Mouse (Mus musculus) forebrain, postnatal 0 days (tissue): ENCODE measurements around the gene Zfp106. TPM values are rescaled to one million over a fixed set of nuclear protein-coding genes. Genes with fewer than 3 reads are reported as not detected.

Source experiments
- ATAC-seq: fragments of 200-750 bp; cut with Nextera tagmentation; 2 replicates; pipeline ENCODE4 v1.8.0; 2017; ENCODE audit warnings: mild to moderate bottlenecking, moderate library complexity
- DNase-seq: peaks from one replicate; pipeline ENCODE4 v3.0.0-alpha.2; 2015
- H3K27ac ChIP-seq: fragments of 300-500 bp; sonication (generic); 2 replicates; pipeline ENCODE4 v1.5.1; 2014; ENCODE audit warnings: low read depth, mild to moderate bottlenecking, antibody characterized with exemption, low read length, moderate library complexity, mixed read lengths
- H3K27me3 ChIP-seq: fragments of 300-500 bp; sonication (generic); 2 replicates; pipeline ENCODE4 v1.6.1; 2014; ENCODE audit warnings: mild to moderate bottlenecking, low read length, mixed read lengths; ENCODE audit not compliant: insufficient read depth
- H3K36me3 ChIP-seq: fragments of 300-500 bp; sonication (generic); 2 replicates; pipeline ENCODE4 v1.6.1; 2014; ENCODE audit warnings: mild to moderate bottlenecking, moderate library complexity; ENCODE audit not compliant: insufficient read depth
- H3K4me1 ChIP-seq: fragments of 300-500 bp; sonication (generic); 2 replicates; pipeline ENCODE4 v1.6.1; 2014; ENCODE audit warnings: antibody characterized with exemption; ENCODE audit not compliant: insufficient read depth
- H3K4me2 ChIP-seq: fragments of 300-500 bp; sonication (generic); 2 replicates; pipeline ENCODE4 v1.6.1; 2014; ENCODE audit warnings: low read depth, mild to moderate bottlenecking, moderate library complexity
- H3K4me3 ChIP-seq: fragments of 300-500 bp; sonication (generic); 2 replicates; pipeline ENCODE4 v1.5.1; 2014; ENCODE audit warnings: low read depth, low read length, mixed read lengths
- H3K9ac ChIP-seq: fragments of 300-500 bp; sonication (generic); 2 replicates; pipeline ENCODE4 v1.6.1; 2014; ENCODE audit warnings: mild to moderate bottlenecking
- H3K9me3 ChIP-seq: fragments of 300-500 bp; sonication (generic); 2 replicates; pipeline ENCODE4 v1.6.1; 2016; ENCODE audit warnings: low read length
- CTCF ChIP-seq: sonication (generic); IDR thresholded peaks from 2 replicates; pipeline ENCODE4 v1.5.1; 2016; ENCODE audit warnings: antibody characterized with exemption, control low read depth, low read depth
- WGBS: fragments of 180-500 bp; shearing (Covaris S2); extraction: QIAGEN DNeasy Blood & Tissue Kit; methylation state at CpG from one replicate; pipeline ENCODE4 v1.1.7; 2014; 5-methylcytosine and 5-hydroxymethylcytosine counted together
- polyA plus RNA-seq: library from polyadenylated mRNA; unstranded; fragments of >200 nt; fragmentation: Nextera tagmentation; extraction: Ambion mirVana; gene quantifications from 2 replicates; pipeline ENCODE4 v1.2.1, GENCODE M21; 2015
- total RNA-seq: library from RNA; depleted of rRNA; stranded (reverse); fragments of >200 nt; gene quantifications from 2 replicates; pipeline ENCODE4 v1.2.3, GENCODE M21; 2014

Zfp106 gene
- total and polyA plus RNA-seq, 2 experiments from 2014 or later = 40.4 to 70.5 TPM

DNA sequence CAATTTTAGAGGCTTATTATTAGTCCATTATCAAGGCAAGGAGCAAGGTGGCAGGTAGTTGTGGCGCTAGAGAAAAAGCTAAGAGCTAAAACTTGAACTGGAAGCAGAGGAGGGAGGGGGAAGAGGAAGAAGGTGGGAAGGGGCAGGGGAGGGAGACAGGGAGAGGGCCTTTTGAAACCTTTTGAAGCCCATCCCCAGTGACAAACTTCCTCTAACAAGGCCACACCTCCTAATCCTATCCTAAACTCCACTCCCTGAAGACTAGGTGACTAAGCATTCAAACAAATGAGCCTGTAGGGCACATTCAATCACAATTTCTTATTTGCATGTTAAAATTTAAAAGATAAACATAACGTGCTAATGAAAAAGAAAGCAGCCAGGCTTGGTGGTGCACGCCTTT is 4.8 kb downstream of the Zfp106 start:
- H3K4me2 ChIP-seq = no peak overlapping the region
- no peak overlapping the region for H3K4me3 ChIP-seq
- DNase-seq = no peak
- H3K9ac ChIP-seq = no peak overlapping the region
- no peak overlapping the region for H3K27ac ChIP-seq
- H3K36me3 ChIP-seq = peaks cover 11% of the 10 kb centered on the region; the same call in 1 of the 2 replicates
- H3K27me3 ChIP-seq = no peaks in the 10 kb centered on the region
- ATAC-seq = no peak
- peaks cover 7% of the 10 kb centered on the region; the same call in 1 of the 2 replicates for H3K4me1 ChIP-seq
- H3K9me3 ChIP-seq = no peaks in the 10 kb centered on the region
- TF ChIP-seq CTCF = no peak
- 97% methylated on average over 3 of the region's 3 CpGs for WGBS

GRCm38 (mm10) chr2:120556868-120557267 is 6.8 kb downstream of the Zfp106 start:
- Histone ChIP-seq H3K27ac (no peak overlapping the region), H3K4me3 (no peak overlapping the region), H3K4me2 (no peak overlapping the region), H3K9ac (no peak overlapping the region), H3K27me3 (no peaks in the 10 kb centered on the region), H3K4me1 (no peaks in the 10 kb centered on the region), H3K36me3 (peaks cover 20% of the 10 kb centered on the region), H3K9me3 (no peaks in the 10 kb centered on the region)
- no peak for DNase-seq
- 75% methylated on average over 3 of the region's 3 CpGs for WGBS
- TF ChIP-seq CTCF = no peak
- ATAC-seq = no peak

DNA sequence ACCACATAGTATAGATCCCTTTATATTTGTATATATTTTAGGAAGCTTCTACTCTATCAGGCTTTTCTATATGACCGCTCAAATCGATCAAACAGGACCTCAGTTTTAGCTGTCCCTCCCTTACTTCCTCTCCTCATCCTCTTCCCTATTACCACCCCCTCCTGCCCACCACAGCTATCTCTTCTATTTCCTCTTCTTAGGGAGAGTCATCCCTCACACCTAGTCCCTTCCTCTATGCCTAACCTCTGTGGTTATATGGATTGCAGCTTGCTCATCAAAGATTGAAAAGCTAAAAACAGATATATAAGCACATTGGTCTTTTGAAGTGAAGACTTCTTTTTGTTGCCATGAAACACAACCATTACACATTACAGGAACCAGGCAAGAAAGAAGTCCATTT is 18.9 kb downstream of the Zfp106 start:
- 98% methylated on average over 2 of the region's 2 CpGs for WGBS

GRCm38 (mm10) chr2:120539778-120540208 is 23.9 kb downstream of the Zfp106 start:
- 3% methylated on average over 1 of the region's 1 CpGs for WGBS
- Histone ChIP-seq H3K4me2 (no peak overlapping the region), H3K9ac (no peak overlapping the region), H3K36me3 (peaks cover 13% of the 10 kb centered on the region), H3K9me3 (no peaks in the 10 kb centered on the region), H3K27me3 (no peaks in the 10 kb centered on the region), H3K27ac (peak overlapping the region; percentile 57), H3K4me3 (no peak overlapping the region), H3K4me1 (peaks cover 3% of the 10 kb centered on the region; the same call in 1 of the 2 replicates)
- peak; percentile 85 for DNase-seq
- no peak for TF ChIP-seq CTCF
- peak; percentile 96 for ATAC-seq

More for the DNA sequence above, 18.9 kb downstream of the Zfp106 start:
- no peak overlapping the region for H3K4me2 ChIP-seq
- DNase-seq (no peak), ATAC-seq (no peak)
- no peak overlapping the region for H3K27ac ChIP-seq
- H3K9me3 ChIP-seq = no peaks in the 10 kb centered on the region
- peaks cover 3% of the 10 kb centered on the region; the same call in 1 of the 2 replicates for H3K4me1 ChIP-seq
- H3K4me3 ChIP-seq = no peak overlapping the region
- peaks cover 9% of the 10 kb centered on the region; the same call in 1 of the 2 replicates for H3K36me3 ChIP-seq
- no peak overlapping the region for H3K9ac ChIP-seq
- TF ChIP-seq CTCF = no peak
- no peaks in the 10 kb centered on the region for H3K27me3 ChIP-seq

DNA sequence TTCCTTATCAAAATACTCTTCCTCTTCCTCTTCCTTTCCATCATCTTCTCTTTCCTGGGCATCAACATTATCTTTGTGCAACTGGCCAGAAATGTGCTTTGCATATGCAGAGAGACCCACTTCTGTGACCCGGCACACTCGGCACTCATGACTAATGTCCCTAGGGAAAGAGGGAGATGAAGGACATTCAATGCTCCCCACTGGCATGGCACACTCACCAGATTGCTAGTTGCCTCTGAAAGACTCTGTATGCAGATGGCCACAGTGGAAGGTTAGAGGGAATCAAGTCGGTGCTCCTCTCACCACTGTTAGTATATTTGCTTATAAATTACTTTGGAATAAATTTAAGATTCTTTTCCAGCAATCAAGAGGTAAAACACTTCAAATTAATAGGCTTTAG is 24.3 kb downstream of the Zfp106 start:
- Histone ChIP-seq H3K27me3 (no peaks in the 10 kb centered on the region), H3K4me3 (no peak overlapping the region), H3K4me2 (no peak overlapping the region; the same call in 1 of the 2 replicates), H3K27ac (peak overlapping the region; percentile 57), H3K9me3 (no peaks in the 10 kb centered on the region), H3K9ac (no peak overlapping the region), H3K4me1 (peaks cover 3% of the 10 kb centered on the region; the same call in 1 of the 2 replicates), H3K36me3 (peaks cover 18% of the 10 kb centered on the region)
- no peak for TF ChIP-seq CTCF
- ATAC-seq = no peak
- WGBS = 43% methylated on average over 3 of the region's 3 CpGs
- DNase-seq = no peak

DNA sequence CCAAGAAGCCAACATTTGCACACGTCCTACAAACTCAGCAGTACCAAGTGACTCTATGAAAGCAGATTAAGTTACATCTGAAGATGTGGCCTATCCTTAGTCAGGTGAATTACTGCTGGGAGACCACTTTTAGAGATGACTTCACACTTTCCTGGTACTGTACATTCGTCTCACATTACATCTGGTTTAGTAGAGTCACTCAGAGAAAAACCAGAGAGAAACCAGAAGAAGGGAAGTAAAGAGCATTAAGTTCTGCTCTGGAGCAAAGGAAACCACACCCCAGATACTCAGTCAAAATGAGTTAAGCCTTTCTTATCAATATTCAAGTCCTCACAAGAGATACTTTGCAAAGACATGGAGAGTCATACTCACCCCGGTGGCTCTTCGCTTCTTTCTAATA is 32.4 kb downstream of the Zfp106 start:
- Histone ChIP-seq H3K4me1 (no peaks in the 10 kb centered on the region), H3K27me3 (no peaks in the 10 kb centered on the region), H3K36me3 (peaks cover 81% of the 10 kb centered on the region), H3K4me2 (no peak overlapping the region), H3K27ac (no peak overlapping the region), H3K9me3 (no peaks in the 10 kb centered on the region), H3K9ac (no peak overlapping the region), H3K4me3 (no peak overlapping the region)
- no peak for TF ChIP-seq CTCF
- WGBS = 95% methylated on average over 4 of the region's 4 CpGs
- no peak for DNase-seq
- no peak for ATAC-seq

DNA sequence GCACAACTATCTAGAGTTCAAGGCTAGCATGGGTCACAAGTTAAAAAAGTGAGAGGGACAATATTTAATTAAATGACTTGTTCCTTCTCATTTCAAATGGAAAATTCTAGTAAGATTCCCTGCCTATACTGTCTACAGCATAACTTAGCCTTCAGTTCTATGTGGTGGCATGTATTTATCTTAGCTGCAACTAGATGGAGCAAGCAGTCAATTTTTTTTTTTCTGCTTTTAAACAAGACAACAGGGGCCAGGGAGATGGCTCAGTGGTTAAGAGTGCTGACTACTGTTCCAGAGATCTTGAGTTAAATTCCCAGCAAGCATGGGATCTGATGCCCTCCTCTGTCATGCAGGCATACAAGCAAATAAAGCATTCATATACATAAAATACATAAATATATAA is 34.1 kb downstream of the Zfp106 start:
- Histone ChIP-seq H3K27me3 (no peaks in the 10 kb centered on the region), H3K4me3 (no peak overlapping the region), H3K4me1 (no peaks in the 10 kb centered on the region), H3K4me2 (no peak overlapping the region), H3K9me3 (no peaks in the 10 kb centered on the region), H3K9ac (no peak overlapping the region), H3K27ac (no peak overlapping the region), H3K36me3 (peaks cover 88% of the 10 kb centered on the region)
- TF ChIP-seq CTCF = peak; percentile 49
- ATAC-seq (0 out of 2 replicates have a peak, but pooled peaks have one; percentile 36), DNase-seq (peak; percentile 24)

GRCm38 (mm10) chr2:120526771-120527170 is 36.9 kb downstream of the Zfp106 start:
- no peak for DNase-seq
- WGBS = 89% methylated on average over 5 of the region's 5 CpGs
- Histone ChIP-seq H3K4me3 (no peak overlapping the region), H3K36me3 (peaks cover 84% of the 10 kb centered on the region), H3K9me3 (no peaks in the 10 kb centered on the region), H3K27ac (no peak overlapping the region), H3K27me3 (no peaks in the 10 kb centered on the region), H3K4me1 (no peaks in the 10 kb centered on the region), H3K4me2 (no peak overlapping the region), H3K9ac (no peak overlapping the region)
- no peak for TF ChIP-seq CTCF
- no peak for ATAC-seq
